Mouse (Mus musculus) liver, postnatal 0 days (tissue): ENCODE measurements around the gene Adam21.

Experiments used
- CTCF ChIP-seq: sonication (generic); IDR thresholded peaks from 2 replicates; pipeline ENCODE4 v1.5.1; 2016; ENCODE audit warnings: antibody characterized with exemption, low read depth
- EP300 ChIP-seq: IDR thresholded peaks from 2 replicates; pipeline ENCODE4 v1.6.1; 2016; ENCODE audit warnings: antibody characterized with exemption, low read depth, mild to moderate bottlenecking

DNA sequence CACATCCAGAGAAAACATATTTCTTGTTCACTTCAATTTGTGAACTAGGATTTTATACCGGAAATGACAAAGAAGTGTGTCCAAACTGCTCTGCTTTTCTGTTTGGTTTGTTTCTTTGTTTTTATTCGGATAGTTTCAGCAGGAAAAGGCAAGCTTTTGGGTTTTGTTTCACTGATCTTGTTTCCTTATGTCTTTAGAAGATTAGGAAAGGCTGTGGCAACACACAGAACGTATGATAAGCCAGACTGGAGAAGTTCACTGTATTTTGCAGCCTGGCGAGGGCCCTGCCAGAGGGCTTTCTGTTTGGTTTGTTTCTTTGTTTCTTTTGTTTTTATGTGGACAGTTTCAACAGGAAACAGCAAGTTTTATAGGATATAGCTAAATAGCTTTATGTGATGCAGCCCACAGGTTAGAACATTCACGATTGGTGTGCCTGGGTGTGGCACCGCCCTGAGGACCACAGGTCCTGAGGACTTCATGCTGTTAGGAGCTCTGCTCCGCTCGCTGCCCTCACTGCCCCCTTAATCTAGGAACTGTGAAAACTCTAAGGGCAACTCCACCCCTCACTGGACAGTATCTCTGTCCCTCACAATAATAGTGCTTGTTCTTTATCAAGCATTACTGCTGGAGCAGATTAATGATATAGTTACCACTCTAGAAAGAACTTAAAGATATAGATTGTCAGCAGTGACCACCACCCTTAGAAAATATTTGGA lies 28.4 kb upstream of the Adam21 start:
- TF ChIP-seq EP300 (peak; percentile 17; the same call in 1 of the 2 replicates), CTCF (no peak)
